Mouse (Mus musculus): ENCODE measurements around the gene Cadm2.

Cadm2 gene

DNA sequence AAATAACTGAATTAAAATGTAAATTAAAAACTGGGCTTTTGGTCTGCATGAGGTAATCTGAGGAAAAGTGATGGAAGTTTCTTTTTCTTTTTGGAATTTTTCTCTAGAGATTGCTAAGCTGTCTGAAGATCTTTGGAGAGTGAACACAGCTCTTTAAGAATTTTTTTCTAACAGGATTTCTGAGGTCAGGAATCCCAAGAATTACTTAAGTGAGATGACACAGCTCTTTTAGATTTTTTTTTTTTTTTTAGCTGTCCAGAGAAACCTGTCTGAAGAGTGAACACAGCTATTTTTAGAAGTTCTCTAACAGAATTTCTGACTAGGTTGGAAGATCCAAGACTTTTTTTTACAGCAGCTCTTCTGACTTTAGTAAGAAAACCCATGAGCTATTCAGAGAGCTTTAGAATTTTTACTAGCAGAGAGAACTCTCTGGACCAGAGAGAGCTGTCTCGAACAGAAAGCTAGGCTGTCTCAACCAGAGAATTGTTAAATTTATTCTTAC lies 699.2 kb downstream of the Cadm2 start:
- no peak for DNase-seq

DNA sequence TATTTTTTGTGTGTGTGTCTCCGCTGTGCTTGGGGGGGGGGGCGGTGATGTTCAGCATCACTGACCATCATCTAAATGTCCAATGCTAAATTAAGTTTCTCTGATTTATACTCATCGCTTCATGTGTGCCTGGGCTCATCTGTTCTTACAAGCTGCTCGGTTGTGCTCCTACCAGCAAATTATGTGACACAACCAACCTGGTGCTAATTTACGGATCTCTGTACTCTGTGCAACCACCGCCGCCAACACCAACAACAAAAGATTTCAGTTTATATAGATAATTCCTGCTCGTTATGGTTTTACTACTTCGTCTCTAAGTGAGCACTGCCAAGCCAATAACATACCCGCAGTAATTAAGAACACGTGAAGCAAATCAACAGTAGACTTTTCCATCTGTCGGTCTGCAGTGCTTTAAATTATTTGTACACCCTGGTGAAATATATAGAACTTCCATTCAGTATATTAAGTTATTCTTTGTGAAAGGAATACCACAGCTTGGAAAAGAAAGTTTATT lies 700.8 kb downstream of the Cadm2 start:
- DNase-seq = no peak

DNA sequence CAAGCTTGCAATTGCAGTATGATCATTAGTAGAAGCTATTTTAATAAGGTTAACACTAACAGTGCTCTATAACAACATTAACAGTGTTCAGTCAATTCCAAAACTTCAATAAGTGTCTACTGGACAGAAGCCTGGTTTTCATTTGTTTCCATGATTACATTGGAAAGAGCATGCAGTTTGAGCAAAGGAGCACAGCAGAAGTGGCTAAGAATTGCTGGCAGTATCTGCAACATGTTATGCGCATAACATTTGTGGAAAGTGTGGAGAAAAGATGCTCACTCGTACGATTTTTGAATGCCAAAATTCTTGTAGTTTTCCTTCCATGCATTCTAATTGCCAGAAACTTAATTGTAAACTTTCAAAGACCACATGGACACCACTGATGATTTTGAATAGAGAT lies 718.9 kb downstream of the Cadm2 start:
- DNase-seq = no peak

DNA sequence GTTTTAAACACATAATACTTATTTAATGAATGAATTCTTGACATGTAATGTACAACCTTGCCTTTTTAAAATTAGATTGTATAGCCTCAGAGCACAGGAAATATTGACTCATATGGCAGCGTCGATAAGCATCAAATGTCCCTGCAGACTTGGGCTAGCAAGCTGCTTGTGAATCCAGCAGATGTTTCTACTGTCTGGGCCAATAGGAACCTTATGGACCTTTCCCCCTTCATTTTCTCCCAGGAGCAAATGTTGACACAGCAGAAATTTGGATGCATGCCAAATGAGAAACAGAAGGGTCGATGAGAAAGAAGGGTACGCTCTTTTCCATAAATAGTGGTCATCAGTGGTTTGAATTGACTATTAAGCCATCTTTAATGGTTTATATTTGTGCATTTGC lies 720.0 kb downstream of the Cadm2 start:
- DNase-seq = no peak

DNA sequence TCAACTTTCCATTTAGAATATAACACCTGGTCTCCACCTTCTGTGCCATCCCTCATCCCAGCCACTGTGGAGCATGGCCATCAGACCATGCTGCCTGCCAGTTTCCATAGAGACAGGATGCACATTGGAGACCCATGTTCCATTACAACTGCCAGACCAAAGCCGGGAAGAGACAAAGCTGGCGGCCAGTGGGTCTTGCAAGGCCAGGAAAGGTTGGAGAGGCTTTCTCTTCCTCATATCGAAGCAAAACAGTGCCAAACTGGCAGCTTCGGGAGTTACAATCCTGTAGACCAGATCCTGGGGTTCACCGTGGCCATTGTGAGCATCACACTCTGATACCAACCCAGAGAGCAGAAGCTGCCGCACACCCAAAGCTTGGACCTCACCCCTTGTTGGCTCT lies 728.3 kb downstream of the Cadm2 start:
- DNase-seq = no peak

DNA sequence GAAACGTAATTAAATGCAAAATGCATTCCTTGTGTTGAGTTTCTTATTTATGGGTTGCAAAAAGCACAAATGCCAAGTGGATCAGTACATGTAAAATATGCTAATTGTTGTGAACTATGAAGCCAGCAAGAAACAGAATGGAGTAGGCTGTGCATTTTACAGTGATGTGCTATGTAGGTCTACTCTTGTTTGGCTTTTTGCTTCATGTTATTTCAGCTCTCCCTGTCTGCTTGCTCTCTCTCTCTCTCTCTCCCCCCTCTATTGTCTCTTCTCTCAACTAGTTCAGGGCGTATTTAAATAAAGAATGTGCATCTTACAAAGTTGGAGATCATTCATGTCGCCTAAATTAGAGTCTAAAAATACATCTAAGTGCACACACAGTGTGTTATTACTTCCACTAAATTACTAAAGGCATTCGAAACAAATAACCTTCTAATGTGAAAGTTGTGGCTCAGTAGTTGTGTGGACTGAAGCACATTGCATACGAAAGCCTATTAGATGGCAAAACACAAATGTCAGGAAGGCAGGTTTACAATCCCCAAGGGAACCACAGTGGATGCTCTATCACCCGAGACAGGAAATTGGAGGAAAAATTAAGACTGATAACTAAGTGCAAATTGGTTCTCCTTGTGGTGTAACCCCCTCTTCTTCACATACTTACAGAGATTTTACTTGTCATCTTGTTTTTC lies 729.0 kb downstream of the Cadm2 start:
- no peak for DNase-seq

DNA sequence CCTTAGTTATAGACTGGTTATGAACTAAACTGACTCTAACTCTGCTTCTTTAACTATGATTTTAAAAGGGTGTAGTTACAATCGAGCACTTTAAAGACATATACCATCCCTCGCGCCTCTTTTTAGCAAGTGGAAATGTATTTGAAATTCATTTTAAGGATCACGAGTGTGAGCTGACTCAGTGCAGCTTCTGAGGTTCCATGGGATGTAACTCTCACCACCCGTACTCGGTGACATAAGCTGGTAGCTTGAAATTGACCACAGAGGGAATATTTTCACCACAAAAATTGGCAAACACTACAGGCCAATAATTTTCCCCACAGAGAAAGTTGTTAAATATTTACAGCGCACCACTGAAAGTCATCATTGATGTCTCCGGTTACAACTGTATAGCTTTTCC lies 730.8 kb downstream of the Cadm2 start:
- DNase-seq = no peak

DNA sequence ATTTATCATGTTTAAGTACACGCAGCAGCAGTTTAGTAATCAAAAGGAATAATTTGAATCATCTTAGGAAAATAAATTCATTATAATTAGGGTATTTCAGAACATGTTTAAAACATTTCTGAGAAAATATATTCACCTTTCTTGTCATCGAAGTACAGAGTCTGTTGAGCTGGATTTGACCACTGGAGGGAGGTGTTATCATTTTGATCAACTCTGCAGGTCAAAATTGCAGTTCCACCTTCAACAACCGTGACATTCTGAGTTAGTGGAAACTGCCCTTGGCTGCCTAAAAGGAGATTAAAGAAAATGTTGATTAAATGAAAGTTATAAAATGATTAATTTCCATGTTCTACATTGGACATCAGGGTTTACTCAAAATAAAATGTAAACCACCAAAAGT lies 738.1 kb downstream of the Cadm2 start:
- no peak for DNase-seq

DNA sequence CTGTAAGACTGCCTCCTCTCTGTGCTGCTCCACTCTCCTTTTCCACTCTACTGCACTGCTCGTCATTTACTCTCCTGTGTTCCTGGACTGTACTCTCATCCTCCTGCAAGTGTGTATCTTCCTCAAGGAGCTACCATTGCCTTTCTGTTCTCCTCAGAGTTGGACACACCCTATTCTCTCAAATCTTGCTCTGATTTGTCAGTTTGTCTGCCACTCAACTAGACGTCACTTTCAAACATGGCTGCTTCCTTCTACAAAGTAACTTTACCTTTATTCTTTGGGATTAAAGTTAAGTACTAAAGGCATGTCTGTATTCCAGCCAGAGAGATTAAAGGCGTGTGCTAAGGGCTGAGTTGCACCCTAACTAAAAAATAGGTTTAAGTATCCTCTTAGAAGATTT lies 749.5 kb downstream of the Cadm2 start:
- no peak for DNase-seq

DNA sequence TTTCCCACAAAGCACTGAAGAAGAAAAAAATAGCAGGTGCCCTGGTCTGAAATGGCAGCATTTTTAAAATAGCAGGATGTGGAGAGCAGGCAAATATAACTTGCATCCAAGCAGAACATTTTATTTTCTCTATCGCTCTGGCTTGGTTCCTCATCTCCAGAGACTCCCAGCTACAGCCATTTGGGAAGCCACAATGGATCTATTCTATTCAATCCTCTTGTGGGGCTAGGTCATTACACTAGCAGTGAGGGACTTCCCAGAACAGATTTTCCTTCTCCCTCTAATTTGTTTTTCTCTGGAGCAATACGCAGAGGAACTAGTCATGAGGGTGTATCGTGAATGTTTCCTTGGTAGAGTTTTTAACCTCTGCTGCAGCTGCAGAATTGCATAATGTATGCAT lies 769.7 kb downstream of the Cadm2 start:
- no peak for DNase-seq

DNA sequence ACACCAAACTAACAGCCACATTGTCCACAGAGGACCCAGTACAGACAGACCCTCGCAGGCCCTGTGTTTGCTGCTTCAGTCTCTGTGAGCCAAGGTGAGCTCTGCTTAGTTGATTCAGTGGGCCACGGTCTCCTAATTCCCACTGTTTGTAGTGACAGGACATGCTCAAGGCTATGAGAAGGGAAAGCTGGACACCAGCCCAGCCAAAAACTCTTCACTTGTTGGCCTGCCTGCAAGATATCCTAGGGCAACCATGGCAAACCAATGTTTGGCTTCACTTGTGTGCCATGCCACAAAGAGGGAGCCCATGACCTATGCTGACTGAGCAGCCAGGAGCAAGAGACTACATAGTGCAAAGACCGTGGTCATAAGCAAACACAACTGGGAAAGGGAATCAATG lies 795.8 kb downstream of the Cadm2 start:
- DNase-seq = no peak

DNA sequence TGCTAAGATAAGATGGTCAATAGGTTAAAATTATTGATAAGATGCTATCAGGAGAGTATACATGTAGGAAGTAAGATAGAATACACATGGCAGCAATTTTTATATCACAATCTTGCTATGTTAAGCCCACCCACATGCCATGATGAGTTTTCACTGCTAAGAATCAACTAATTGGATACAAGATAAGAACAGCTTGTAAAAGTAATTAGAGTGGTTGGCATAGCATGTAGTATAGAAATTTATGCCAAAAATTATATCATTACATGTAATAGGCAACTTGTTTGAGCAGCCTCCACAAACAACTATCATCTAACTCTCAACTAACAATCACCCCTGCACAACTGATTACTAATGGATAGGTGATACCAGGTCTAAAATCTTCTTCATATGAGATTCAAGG lies 809.2 kb downstream of the Cadm2 start:
- no peak for DNase-seq

DNA sequence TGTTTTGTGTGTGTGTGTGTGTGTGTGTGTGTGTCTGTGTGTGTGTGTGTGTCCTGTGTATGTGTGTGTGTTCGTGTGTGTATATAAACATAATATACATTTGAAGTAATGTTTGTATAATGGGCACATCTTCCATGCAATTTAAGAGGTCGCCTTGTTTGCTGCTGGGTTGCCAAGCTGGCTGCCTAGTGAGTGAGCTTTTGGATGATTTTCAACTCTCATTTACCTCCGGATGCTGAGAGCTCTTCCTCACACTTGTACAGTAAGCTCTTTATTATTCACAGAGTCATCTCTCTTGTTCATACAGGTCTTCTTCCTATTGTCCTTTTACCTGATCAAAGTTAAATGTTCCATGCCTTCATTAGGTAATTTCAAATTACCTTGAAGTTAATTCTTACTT lies 822.5 kb downstream of the Cadm2 start:
- no peak for DNase-seq

DNA sequence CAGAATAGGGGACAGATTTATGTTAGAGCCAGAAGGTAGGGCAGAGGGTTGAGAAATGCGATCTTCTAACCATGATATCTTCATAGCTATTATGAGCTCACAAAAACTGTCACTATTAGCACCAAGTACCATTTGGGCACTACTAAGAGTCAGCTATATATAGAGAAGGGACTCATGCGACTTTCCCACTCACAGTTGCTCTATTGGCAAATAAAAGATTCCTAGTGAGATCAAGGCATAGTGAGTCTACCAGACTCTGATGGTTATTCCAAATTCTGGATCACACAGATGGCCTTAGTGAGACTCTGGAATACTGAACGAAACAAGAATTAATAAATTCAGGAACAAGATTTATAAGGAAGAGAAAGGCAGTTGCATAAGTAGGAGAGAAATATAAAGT lies 827.6 kb downstream of the Cadm2 start:
- DNase-seq = no peak

DNA sequence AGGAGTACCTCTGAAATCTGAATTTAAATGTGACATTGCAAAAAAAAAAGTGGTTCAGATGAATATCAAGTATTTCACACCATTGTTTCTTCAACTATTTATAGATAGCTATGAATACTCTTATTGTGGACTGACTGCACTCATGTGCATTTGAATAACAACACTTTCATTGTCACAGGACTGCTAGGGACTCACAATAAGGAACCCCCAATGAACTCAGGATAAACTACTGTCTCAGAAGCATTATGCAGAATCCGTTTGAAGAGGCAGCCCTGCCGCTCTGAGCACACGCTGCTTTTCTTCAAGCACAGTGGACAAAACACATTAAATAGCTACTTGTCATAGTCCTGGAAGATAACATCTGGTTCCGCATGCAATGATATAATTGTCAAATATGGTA lies 848.8 kb downstream of the Cadm2 start:
- no peak for DNase-seq

DNA sequence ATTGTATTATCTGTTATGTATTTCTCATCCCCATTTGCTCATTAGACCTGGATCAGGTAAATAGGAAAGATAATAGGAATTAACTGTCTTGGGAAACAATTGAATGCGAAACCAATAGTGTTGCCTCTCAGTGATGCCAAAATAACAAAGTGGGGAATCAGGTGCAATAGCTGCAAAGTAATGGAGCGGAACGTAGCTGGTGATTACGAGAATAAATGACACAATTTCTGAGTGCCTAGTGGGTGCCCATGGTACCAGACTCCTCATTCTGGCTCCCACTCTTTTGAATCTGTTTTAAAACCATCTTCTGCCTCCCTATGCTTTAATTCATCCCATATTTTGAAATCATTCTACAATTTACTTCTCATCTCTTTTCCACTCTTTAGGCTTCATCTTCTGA lies 851.2 kb downstream of the Cadm2 start:
- DNase-seq = no peak

DNA sequence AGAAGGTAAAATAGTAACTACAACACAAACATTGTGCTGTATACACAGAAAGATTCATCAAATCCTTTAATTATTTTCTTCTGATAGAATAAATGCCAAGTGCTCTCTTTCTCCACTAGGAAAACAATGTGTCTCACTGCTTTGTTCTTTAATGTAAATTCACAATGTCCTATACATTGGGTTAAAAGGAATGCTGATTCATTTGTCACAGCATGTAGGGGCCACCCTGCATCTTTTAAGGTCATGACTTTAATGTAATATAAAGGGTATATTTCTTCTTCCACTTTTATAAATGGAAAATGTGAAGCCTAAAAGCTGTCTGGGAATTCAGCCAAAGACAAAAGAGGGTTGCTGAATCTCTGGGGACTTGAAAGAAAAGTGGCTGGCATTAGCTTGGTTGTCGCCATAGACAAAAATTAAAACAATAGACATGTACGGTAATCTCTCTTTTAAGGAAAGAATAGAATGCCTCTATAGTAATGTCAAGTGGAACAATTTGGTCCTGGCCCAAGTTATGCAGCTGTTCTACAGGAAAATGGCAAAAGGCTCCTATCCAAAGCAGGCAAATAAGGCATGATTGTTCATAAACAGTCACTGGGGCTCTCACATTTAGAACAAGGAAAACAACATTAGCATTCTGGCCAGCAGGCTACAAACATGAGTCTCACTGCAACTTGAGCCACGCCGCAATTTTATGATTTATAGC lies 851.9 kb downstream of the Cadm2 start:
- no peak for DNase-seq

DNA sequence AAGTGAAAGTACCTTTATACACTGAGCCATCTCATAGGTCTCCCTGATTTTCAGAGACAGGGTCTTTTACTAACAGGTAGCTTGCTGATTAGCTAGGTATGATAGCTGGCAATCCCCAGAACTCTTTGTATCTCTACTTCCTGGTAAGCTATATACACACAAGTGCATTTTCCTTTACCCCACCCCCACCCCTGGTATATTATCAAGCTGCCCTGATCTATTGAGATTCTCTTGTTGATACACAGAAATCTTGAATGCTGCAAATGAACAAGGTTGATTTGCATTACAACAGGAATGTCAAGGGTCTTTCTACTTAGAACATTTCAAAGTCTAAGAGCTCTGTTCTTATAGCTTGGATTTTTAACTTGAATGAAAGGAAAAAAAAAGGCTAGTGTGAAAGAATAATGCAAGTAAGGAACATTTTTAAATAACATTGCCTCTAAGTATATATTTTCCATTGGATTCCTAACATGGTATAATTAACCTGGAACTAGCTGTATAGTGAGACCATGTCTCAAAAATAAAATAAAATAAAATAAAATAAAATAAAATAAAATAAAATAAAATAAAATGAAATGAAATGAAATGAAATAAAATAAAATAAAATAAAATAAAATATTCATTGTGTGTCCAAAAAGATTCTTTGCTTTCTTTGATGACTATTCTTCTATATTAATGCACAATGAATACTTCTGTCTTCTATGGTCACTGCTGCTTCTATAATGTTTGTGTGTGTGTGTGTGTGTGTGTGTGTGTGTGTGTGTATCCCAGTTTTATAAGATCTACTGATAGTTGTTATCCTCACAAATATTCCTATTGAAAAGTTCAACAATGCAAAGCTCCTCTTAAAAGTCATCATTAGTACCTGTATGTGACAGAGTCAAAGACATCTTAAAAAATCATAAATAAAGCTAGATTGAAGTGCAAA lies 858.9 kb downstream of the Cadm2 start:
- no peak for DNase-seq

DNA sequence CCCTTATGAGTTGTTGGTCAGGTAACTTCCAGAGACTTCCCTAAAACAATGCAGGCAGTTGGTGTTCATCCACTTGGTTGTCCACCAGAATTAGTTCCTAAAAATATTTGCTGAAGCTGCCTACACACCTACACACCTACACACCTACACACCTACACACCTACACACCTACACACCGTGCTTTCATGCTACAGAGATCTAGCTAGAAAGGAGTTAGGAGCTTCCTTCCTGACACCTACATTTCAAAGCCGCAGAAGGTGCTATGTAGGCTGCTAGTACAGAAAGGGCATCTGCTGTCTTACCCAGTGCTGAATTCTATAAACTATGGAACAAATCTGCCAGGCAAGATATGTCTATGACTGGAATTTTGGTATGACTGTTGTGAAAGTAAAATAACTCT lies 872.2 kb downstream of the Cadm2 start:
- DNase-seq = no peak

DNA sequence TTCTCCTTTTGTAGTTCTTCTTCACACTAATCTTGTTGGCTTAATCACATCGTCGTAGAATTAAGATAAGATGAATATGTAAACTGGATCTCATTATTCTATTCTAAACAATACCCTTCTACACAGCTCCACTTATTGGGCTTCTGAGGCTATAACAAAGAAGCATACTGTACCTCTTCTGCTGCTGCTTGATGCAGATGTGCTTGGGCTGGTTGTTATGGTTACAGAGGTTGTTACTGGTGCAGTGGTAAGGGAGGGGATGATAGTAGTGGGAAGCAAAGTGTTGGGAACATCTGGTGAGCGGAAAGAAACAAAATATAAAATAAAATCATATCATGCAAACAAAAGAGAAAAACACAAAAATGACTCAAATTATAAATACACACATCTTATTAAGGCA lies 889.5 kb downstream of the Cadm2 start:
- no peak for DNase-seq

DNA sequence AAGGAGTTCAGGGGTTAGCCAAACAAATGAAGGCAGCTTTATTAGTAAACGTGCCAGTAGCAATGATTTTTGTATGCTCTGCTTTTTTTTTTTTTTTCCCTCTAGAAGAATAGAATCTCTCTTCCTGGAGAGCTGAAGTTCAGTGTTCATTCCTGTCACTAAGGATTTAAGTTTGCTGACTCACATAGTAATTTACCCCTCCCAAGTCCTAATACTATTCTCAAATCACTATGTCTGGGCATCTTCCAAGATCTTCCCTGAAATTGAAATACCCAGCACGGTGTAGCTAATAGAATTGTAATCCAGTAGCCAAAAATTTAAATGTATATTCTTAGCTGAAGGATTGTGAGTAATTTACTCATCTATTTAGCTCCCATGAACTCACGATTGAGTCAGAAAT lies 914.2 kb downstream of the Cadm2 start:
- DNase-seq = no peak

DNA sequence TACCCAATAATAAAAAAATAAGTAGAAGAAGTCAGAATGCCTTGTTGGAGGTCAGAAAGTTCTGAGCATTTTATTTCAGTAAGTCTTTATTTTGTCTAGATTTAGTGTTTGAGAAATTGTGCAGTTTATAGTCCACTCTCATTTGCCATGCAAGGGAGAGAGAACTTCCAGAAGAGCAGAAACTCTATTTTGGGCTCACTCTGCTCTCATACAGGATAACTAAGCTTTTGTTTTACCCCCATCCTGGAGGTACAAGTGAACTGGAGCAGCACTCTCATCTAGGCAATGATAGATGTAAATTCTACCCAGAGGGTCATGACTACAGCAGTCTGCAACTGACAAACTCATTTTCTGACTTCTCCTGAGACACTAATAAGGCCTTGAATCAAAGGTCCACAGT lies 925.9 kb downstream of the Cadm2 start:
- no peak for DNase-seq

DNA sequence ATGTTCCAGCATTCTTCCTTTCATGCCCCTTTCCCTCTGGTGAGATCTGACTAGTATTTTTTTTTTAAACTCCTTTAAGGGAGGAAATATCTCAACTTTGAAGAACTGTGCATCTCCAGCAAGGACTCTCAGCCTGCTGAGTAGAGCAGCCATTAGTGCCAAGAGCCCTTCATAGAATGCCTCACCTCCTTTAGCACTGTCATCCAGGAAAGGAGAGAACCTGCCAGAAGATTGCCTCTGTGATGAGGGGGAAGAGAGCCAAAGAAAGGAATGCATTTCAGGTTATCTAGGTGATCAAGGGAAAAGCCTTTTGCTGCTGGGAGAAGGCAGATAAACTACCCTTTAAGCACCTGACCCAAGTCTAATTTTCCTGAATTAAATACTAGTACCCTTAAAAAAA lies 943.5 kb downstream of the Cadm2 start:
- DNase-seq = no peak

DNA sequence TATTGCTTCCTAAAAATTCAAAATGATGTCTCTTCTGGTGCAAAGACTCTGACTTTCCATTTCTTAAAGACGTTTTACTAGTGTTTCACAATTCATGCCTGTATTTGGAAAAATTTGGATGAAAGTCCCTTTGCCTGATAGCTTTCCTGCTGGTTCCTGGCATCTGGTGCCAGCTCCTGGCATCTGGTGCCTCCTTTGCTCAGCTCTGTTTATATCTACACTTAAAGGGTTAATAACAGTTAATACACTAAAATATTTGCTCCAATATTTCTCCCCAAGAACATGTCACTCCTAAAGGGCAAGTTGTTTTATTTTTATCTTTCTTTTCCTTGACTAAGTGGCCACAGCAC lies 969.7 kb downstream of the Cadm2 start:
- DNase-seq = no peak
